Mouse (Mus musculus): ENCODE results near the gene Cyb5b. TPM values are rescaled to one million over a fixed set of nuclear protein-coding genes. Genes with fewer than 3 reads are reported as not detected.

Gene Cyb5b
- polyA plus RNA-seq, 1 experiment from 2014 or later: 165 TPM

DNA sequence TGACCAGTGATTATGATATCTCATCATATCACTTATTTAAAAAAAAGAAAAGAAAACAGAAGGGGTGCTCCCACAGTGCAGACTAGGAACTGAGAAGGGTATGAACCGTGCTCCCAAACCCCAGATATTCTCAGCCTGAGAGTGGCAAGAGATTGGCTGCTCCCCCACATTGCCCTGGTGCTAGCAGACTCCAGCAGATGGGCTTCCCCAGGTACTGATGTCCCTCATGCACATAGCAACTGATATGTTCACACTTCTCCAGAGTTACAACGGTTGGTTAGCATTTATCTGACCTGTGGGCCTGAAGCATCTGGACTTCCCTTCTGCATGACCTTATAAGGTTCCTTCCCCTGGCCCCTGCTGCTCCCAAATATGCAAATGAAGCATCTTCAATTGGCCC, 68.6 kb downstream of the Cyb5b start:
- Histone ChIP-seq H3K36me3 (ENCODE audit: control insufficient read depth, insufficient read depth, low read length) (no peaks in the 10 kb centered on the region), H3K27me3 (ENCODE audit: control insufficient read depth, insufficient read depth, low read length) (no peaks in the 10 kb centered on the region), H3K4me3 (ENCODE audit: low read depth, low read length) (no peak overlapping the region), H3K4me2 (ENCODE audit: low read depth) (no peak overlapping the region), H3K9ac (ENCODE audit: low read length) (no peak overlapping the region), H3K27ac (ENCODE audit: low read depth, low read length) (no peak overlapping the region), H3K9me3 (ENCODE audit: control insufficient read depth, low read length) (no peaks in the 10 kb centered on the region), H3K4me1 (ENCODE audit: control insufficient read depth, insufficient read depth, low read length) (no peaks in the 10 kb centered on the region)
- DNase-seq (ENCODE audit: low spot score): no peak
- no peak for ATAC-seq (ENCODE audit: insufficient read depth, low FRiP score, low TSS enrichment)
- 79% methylated on average over 2 of the region's 2 CpGs for WGBS

DNA sequence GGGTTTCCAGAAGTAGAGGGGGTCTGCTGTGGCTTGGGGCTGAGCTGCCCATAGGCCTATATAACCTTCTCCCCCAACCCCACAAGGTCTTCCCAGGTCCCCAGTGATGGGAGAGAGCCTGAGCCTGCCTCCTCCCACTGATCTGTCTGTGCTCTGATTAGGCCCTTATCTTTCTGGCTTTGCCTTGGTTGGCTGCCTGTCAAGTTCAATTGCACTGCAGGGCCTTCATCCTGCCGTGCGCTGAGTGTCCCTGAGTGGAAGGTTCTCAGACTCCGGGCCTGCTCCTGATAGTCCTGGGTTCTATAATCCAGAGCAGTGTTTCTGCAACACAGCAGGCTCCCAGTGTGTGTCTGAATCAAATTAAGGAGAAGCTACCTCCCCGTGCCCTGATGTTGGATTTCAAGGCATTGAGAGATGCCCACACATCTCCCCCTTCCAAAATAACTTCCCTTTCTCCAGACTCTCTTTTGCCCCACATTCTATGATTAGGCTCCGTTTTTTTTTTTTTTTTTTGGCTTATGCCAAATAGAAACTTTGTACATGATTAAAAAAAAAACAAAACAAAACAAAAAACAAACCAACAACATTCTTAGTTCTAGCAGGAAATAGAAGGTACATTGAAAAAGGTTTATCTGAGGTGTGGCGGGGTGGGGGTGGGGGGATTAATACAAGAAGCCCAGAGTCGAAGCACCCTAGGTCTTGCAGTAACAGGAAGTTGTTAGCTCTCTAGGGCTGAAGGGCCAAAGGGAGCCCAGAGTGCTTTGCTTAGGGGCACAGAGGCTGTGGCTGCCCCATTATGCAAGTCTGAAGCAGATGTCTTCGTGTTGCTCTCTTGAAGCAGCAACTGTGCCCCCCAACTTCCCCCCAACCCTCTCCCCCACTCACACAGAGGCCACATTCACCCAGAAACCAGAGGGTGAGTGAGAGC, 71.7 kb downstream of the Cyb5b start:
- DNase-seq (ENCODE audit: low spot score) (no peak), ATAC-seq (ENCODE audit: insufficient read depth, low FRiP score, low TSS enrichment) (no peak)
- no peaks in the 10 kb centered on the region for H3K9me3 ChIP-seq (ENCODE audit: control insufficient read depth, low read length)
- 0 out of 2 replicates have a peak, but pooled peaks cover 4% of the 10 kb centered on the region for H3K4me1 ChIP-seq (ENCODE audit: control insufficient read depth, insufficient read depth, low read length)
- no peak overlapping the region for H3K27ac ChIP-seq (ENCODE audit: low read depth, low read length)
- H3K9ac ChIP-seq (ENCODE audit: low read length): no peak overlapping the region
- no peak overlapping the region for H3K4me2 ChIP-seq (ENCODE audit: low read depth)
- no peak overlapping the region for H3K4me3 ChIP-seq (ENCODE audit: low read depth, low read length)
- H3K36me3 ChIP-seq (ENCODE audit: control insufficient read depth, insufficient read depth, low read length): no peaks in the 10 kb centered on the region
- WGBS: 62% methylated on average over 8 of the region's 8 CpGs
- no peaks in the 10 kb centered on the region for H3K27me3 ChIP-seq (ENCODE audit: control insufficient read depth, insufficient read depth, low read length)

GRCm38 (mm10) chr8:107226183-107226582, 75.7 kb downstream of the Cyb5b start:
- no peak overlapping the region for H3K4me2 ChIP-seq (ENCODE audit: low read depth)
- 22% methylated on average over 9 of the region's 9 CpGs for WGBS
- H3K27me3 ChIP-seq (ENCODE audit: control insufficient read depth, insufficient read depth, low read length): no peaks in the 10 kb centered on the region
- H3K36me3 ChIP-seq (ENCODE audit: control insufficient read depth, insufficient read depth, low read length): no peaks in the 10 kb centered on the region
- peak overlapping the region; percentile 27; the same call in 1 of the 2 replicates for H3K27ac ChIP-seq (ENCODE audit: low read depth, low read length)
- no peak overlapping the region for H3K4me3 ChIP-seq (ENCODE audit: low read depth, low read length)
- H3K4me1 ChIP-seq (ENCODE audit: control insufficient read depth, insufficient read depth, low read length): 0 out of 2 replicates have a peak, but pooled peaks cover 4% of the 10 kb centered on the region
- DNase-seq (ENCODE audit: low spot score): peak; percentile 67
- no peak for ATAC-seq (ENCODE audit: insufficient read depth, low FRiP score, low TSS enrichment)
- no peaks in the 10 kb centered on the region for H3K9me3 ChIP-seq (ENCODE audit: control insufficient read depth, low read length)
- no peak overlapping the region for H3K9ac ChIP-seq (ENCODE audit: low read length)

GRCm38 (mm10) chr8:107227011-107227626, 76.7 kb downstream of the Cyb5b start:
- DNase-seq (ENCODE audit: low spot score) (peak; percentile 31), ATAC-seq (ENCODE audit: insufficient read depth, low FRiP score, low TSS enrichment) (no peak)
- no peak overlapping the region for H3K27ac ChIP-seq (ENCODE audit: low read depth, low read length)
- H3K4me3 ChIP-seq (ENCODE audit: low read depth, low read length): no peak overlapping the region
- H3K4me2 ChIP-seq (ENCODE audit: low read depth): no peak overlapping the region
- 50% methylated on average over 11 of the region's 11 CpGs for WGBS
- no peaks in the 10 kb centered on the region for H3K9me3 ChIP-seq (ENCODE audit: control insufficient read depth, low read length)
- 0 out of 2 replicates have a peak, but pooled peaks cover 4% of the 10 kb centered on the region for H3K4me1 ChIP-seq (ENCODE audit: control insufficient read depth, insufficient read depth, low read length)
- H3K27me3 ChIP-seq (ENCODE audit: control insufficient read depth, insufficient read depth, low read length): no peaks in the 10 kb centered on the region
- no peaks in the 10 kb centered on the region for H3K36me3 ChIP-seq (ENCODE audit: control insufficient read depth, insufficient read depth, low read length)
- H3K9ac ChIP-seq (ENCODE audit: low read length): no peak overlapping the region

DNA sequence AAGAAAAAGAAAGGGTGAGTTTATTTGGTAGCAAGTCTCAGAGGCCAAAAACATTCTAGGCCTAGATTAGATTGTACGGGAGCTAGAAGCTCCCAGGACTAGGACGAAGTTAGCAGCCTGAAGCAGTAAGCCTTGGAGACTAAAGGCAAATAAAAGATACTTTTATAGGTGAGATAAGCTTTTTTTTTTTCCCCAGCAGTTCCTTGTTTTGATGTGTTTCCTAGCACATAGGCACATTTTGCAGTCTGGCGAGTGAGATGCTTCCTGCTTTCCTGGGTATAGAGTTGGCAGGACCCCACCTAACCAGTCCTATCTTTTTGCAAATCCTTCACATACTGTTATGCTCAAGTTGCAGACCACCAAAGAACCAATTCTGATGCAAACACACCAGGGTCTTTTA, 82.8 kb downstream of the Cyb5b start:
- no peak overlapping the region for H3K9ac ChIP-seq (ENCODE audit: low read length)
- no peak overlapping the region for H3K4me2 ChIP-seq (ENCODE audit: low read depth)
- 93% methylated on average over 3 of the region's 3 CpGs for WGBS
- H3K36me3 ChIP-seq (ENCODE audit: control insufficient read depth, insufficient read depth, low read length): no peaks in the 10 kb centered on the region
- no peak overlapping the region for H3K4me3 ChIP-seq (ENCODE audit: low read depth, low read length)
- no peak overlapping the region for H3K27ac ChIP-seq (ENCODE audit: low read depth, low read length)
- H3K4me1 ChIP-seq (ENCODE audit: control insufficient read depth, insufficient read depth, low read length): no peaks in the 10 kb centered on the region
- H3K27me3 ChIP-seq (ENCODE audit: control insufficient read depth, insufficient read depth, low read length): no peaks in the 10 kb centered on the region
- no peaks in the 10 kb centered on the region for H3K9me3 ChIP-seq (ENCODE audit: control insufficient read depth, low read length)
- ATAC-seq (ENCODE audit: insufficient read depth, low FRiP score, low TSS enrichment): no peak
- no peak for DNase-seq (ENCODE audit: low spot score)

DNA sequence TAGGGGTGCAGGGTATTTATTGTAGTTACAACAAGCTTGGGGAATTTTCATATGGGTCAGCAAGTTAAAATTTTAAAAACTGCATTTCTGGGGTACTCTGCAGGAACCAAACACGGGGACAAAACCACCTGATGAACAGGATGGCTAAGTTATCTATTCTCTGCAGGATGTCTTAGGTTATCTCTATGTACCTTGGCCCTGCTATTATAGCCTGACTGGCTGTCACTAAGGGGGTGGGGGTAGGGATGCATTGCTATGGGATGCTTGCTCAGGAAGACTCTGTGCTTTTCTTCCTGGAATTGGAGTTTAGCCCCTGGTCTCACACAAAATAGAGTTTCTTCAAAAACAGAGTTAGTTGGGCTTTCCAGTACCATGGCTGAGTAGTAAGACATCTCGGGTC, 83.3 kb downstream of the Cyb5b start:
- WGBS: 80% methylated on average over 2 of the region's 2 CpGs

More for the DNA sequence above, 83.3 kb downstream of the Cyb5b start:
- no peak overlapping the region for H3K4me2 ChIP-seq (ENCODE audit: low read depth)
- H3K4me3 ChIP-seq (ENCODE audit: low read depth, low read length): no peak overlapping the region
- H3K9ac ChIP-seq (ENCODE audit: low read length): no peak overlapping the region
- no peak overlapping the region for H3K27ac ChIP-seq (ENCODE audit: low read depth, low read length)
- no peaks in the 10 kb centered on the region for H3K9me3 ChIP-seq (ENCODE audit: control insufficient read depth, low read length)
- no peaks in the 10 kb centered on the region for H3K4me1 ChIP-seq (ENCODE audit: control insufficient read depth, insufficient read depth, low read length)
- no peak for DNase-seq (ENCODE audit: low spot score)
- no peaks in the 10 kb centered on the region for H3K27me3 ChIP-seq (ENCODE audit: control insufficient read depth, insufficient read depth, low read length)
- ATAC-seq (ENCODE audit: insufficient read depth, low FRiP score, low TSS enrichment): no peak
- H3K36me3 ChIP-seq (ENCODE audit: control insufficient read depth, insufficient read depth, low read length): no peaks in the 10 kb centered on the region

Other genes starting within 250 kb of the Cyb5b start
- 6.3 and 7.7 TPM in 2 replicates for gene Sntb2, start 214.9 kb upstream of the Cyb5b start, polyA plus RNA-seq (2014; fragmentation: Nextera tagmentation; extraction: Ambion mirVana)
- 100 and 105 TPM in 2 replicates for gene Vps4a, start 119.4 kb upstream of the Cyb5b start, polyA plus RNA-seq (2014; fragmentation: Nextera tagmentation; extraction: Ambion mirVana)
- 43.5 and 44.8 TPM in 2 replicates for gene Pdf, start 102.0 kb upstream of the Cyb5b start, polyA plus RNA-seq (2014; fragmentation: Nextera tagmentation; extraction: Ambion mirVana)
- gene Cog8, start 94.0 kb upstream of the Cyb5b start, polyA plus RNA-seq (2014; fragmentation: Nextera tagmentation; extraction: Ambion mirVana): 42.4 and 42.8 TPM in 2 replicates
- 86.1 and 88.8 TPM in 2 replicates for gene Nip7, start 93.8 kb upstream of the Cyb5b start, polyA plus RNA-seq (2014; fragmentation: Nextera tagmentation; extraction: Ambion mirVana)
- not detected in 2 replicates for gene Tmed6, start 85.0 kb upstream of the Cyb5b start, polyA plus RNA-seq (2014; fragmentation: Nextera tagmentation; extraction: Ambion mirVana)
- 15.0 and 15.5 TPM in 2 replicates for gene Terf2, start 54.1 kb upstream of the Cyb5b start, polyA plus RNA-seq (2014; fragmentation: Nextera tagmentation; extraction: Ambion mirVana)
- 8.8 and 11.2 TPM in 2 replicates for gene Nfat5, start 142.8 kb downstream of the Cyb5b start, polyA plus RNA-seq (2014; fragmentation: Nextera tagmentation; extraction: Ambion mirVana)

All from neural tube, embryonic 11.5 days (tissue).